Mouse (Mus musculus) MEL (cell line): ENCODE data around the gene Cth.

Experiments
- CTCF ChIP-seq, 3 experiments: IDR thresholded peaks in 2 of 3; conservative IDR thresholded peaks in 1 of 3; 2 replicates each; pipeline ENCODE4 v1.5.1; 2011 to 2012; ENCODE audit warnings: low read length in 3 of 3, low read depth in 2 of 3, mild to moderate bottlenecking in 2 of 3, improper control_type of control experiment in 1 of 3, inconsistent platforms in 1 of 3, mixed read lengths in 1 of 3, moderate library complexity in 1 of 3; ENCODE audit not compliant: control insufficient read depth in 1 of 3, insufficient read depth in 1 of 3, poor library complexity in 1 of 3, severe bottlenecking in 1 of 3
- GABPA ChIP-seq: IDR thresholded peaks from 2 replicates; pipeline ENCODE4 v1.6.1; 2012; ENCODE audit warnings: low read depth, mild to moderate bottlenecking, inconsistent platforms, low read length, improper control_type of control experiment, moderate library complexity
- MXI1 ChIP-seq: IDR thresholded peaks from 2 replicates; pipeline ENCODE4 v1.6.1; 2011; ENCODE audit warnings: mild to moderate bottlenecking, low read depth, low read length, improper control_type of control experiment

DNA sequence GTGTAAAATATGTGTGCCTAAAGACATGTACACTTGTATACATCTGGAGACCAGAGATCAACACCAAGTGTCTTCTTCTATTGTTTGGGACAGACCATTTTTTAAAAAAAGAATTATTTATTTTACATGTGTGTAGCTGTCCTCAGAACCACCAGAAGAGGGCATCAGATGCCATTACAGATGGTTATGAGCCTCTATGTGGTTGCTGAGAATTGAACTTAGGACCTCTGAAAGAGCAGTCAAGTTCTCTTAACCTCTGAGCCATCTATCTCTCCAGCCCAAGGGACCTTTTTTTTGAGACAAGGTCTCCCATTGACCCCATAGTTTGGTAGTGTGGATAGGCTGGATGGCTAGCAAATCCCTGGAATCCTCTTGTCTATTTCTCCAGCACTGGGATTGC is 33.1 kb downstream of the Cth start:
- TF ChIP-seq CTCF (IDR thresholded peaks at IDR 0.05 in 2 of 3, conservative IDR thresholded peaks at IDR 0.05 in 1 of 3; ENCODE audit: control insufficient read depth in 1 of 3, insufficient read depth in 1 of 3, low read depth in 2 of 3, low read length in 3 of 3, poor library complexity in 1 of 3, severe bottlenecking in 1 of 3) (peak; percentile 11 to 53 (median 17); a peak in 4 of 6 replicates), GABPA (no peak), MXI1 (no peak)
